Mouse (Mus musculus) right cerebral cortex, postnatal 14 days (tissue): ENCODE measurements at regions not wholly inside any gene's neighbourhood (a gene's known extent, or its start where the extent isn't known, plus 50 kb on each side); places are given as distances from the start of the nearest gene placed in this dataset.

ENCODE experiments used
- DNase-seq: peaks from one replicate; pipeline ENCODE4 v3.0.0; 2022

GRCm38 (mm10) chr15:5414401-5414800 is 170.4 kb upstream of the Ptger4 start:
- DNase-seq = no peak

- DNase-seq = no peak
Observed at GRCm38 (mm10) chr15:5416031-5416430, 172.0 kb upstream of the Ptger4 start.

DNA sequence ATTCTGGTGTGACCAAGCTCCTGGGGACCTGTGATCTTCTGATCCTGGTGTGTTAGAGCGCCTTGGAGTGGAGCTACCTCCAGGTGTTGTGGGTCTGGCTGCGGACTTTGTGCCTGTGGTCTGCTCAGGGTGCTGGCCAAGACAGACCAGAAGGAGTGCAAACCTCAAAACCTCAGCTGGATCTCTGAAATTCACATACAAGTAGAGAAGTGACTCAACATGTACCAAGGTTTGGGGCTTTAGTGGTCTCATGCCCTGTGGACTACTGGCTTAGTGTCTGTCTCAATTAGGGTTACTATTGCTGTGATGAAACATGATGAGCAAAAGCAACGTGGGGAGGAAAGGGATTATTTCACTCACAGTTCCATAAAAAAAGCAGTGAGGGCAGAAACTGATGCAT is 182.7 kb upstream of the Ptger4 start:
- DNase-seq = no peak

DNA sequence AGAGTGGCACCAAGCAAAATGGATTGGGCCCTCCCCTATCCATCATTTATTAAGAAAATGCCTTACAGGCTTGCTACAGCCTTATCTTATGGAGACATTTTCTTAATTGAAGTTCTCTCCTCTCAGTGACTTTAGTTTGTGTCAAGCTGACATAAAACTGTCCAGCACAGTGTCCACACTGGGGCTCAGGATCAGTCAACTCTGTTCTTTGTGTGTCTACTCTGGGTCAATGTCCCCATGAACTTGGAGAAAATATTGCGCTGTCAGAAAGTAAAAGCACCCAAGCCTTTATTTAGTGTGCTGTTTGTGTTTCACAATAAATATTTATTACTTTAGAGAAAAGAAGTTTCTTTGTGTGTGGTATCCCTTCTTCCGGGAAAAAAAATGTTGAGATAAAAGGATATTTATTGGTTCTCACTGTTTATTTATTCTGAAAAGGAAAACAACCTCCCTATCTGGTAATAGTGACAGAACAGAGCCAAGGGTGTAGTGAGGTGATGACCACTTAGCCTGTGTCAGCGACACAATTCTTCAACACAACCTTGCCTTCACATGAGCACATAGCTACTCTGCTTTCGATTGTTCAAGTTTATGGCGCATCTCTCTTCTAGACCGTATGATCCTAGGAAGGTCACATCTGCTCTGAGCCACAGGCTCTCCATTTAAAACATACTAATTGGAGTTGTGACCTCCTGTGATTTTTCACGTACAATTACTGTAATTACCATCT is 183.5 kb upstream of the Ptger4 start:
- DNase-seq = no peak

GRCm38 (mm10) chr15:5432018-5432417 is 188.0 kb upstream of the Ptger4 start:
- DNase-seq = no peak

DNA sequence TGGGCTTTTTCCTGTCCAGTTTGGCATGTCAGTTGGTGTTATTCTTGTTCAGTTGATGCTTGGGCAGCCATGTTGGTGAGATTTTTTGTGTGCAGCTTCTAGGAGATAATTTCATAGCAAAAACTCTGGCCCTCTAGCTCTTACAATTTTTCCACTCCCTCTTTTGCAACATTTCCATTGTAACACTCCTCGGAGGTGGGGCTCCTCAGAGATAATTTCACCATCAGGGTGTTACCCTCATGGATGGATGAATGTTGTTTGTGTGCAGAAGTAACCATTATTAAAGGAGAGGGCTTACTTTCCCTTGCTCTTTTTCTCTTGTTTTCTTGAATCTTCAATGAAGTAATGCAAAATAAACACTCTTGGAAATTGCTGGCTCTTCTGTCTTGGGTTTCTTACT is 193.0 kb upstream of the Ptger4 start:
- DNase-seq = no peak

DNA sequence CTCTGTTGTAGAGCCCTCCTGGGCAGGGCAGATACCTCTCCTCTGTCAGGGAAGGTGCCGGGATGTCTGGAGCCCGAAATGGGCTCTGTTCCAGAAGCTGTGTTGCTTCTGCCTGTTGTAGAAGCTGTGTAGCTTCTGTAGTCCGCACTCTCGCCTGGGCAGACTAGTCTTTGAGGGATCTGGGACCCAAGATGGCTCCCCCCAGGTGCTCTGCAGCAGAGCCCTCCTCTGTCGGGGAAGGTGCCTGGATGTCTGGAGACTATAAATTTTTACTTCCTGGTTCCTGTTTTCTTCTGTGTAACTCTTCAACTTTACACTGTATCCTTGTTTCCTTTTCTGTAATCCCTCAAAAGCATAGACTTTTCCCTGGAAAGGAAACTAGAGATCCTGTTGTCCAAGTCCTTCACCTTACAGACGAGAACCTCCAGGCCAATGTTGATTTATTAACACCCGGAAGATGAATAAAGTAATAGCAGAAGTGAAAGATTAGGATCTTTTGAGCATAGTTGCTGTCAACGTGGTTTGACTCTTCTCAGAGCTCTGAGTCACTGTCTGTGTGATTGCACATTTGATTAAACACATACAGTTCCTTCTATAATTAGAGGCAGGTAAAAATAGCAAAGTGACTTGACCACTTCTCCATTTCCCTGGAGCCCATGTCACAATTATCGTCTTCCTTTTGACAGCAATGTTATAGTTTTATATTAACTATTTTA is 202.2 kb upstream of the Ptger4 start:
- no peak for DNase-seq

DNA sequence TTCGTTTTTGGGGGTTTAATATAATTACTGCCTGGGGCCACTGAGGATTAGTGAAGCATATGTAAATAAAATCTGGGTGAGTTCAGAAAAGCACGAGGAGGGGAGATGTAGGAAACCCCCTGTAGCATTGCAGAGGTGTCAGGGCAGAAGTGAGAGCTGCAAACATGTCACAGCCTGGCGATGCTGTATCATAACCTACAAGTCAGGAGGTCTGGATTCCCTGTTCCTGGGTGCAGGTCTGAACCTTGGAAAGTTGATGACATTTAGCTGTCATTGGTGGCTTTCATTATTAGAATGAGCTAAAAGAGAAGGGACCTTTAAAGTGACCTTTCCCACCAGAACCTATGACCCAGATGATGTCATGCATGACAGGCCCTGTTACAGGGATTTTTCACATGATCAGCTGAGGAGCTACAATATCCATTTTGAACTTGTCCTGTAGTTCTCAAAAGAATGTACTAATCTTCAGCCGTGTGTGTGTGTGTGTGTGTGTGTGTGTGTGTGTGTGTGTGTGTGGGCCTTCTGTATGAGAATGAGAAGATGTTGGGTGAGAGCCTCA is 202.8 kb upstream of the Ptger4 start:
- no peak for DNase-seq

DNA sequence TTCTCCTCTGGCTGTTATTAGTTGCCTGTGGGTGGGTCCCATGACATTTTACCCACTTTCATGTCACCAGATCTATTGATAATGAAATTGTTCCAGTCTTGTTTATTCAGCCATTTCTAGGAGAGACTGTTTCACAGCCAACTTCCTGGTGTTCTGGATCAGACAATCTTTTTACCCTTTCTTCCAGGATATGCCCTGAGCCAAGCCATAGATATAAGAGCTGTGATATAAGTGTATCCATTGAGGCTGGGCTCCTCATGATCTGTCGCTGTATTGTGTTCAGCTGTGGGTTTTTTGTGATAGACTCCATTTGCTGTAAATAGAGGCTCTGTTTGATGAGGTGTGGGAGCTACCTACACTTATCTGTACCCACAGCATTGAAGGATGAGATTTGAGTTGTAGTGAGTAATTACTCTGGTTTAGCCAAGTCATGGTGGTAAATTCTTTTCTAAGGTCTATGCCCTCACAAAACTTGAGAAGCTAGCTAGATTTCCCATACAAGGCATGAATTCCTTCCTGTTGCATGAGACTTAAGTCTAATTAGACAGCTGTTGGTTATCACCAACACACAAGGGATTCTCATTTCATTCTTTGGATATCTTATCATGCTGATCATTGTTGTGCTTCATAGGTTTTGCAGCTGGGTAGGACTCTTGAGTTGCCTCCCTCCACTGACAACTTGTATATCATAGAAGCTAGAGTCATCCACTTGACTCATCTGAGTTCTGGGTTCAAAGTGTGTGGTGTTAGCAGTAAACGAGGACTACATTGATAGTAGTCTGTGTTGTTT is 203.9 kb upstream of the Ptger4 start:
- no peak for DNase-seq

DNA sequence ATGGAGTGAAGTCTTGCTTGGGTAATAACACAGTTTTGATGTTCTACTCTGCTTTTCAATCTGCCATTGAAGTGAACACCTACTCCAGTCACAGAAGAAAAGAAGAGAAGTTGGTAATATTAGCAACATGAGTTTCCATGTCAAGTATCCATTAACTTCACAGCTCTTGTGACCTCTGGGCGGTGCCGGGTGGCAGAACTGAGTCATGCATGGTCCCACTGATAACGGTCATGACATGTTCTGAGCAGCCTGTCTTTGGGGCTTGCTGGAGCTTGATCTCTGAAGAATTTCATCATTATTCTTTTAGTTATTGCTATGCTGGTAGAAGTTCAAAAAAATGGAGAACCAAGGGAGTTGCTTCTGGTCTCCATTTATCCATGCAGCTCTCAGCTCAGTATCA is 215.1 kb upstream of the Ptger4 start:
- no peak for DNase-seq

- no peak for DNase-seq
Observed at GRCm38 (mm10) chr15:5459580-5459979, 215.6 kb upstream of the Ptger4 start.

- no peak for DNase-seq
Observed at GRCm38 (mm10) chr15:5462651-5463050, 218.7 kb upstream of the Ptger4 start.

DNA sequence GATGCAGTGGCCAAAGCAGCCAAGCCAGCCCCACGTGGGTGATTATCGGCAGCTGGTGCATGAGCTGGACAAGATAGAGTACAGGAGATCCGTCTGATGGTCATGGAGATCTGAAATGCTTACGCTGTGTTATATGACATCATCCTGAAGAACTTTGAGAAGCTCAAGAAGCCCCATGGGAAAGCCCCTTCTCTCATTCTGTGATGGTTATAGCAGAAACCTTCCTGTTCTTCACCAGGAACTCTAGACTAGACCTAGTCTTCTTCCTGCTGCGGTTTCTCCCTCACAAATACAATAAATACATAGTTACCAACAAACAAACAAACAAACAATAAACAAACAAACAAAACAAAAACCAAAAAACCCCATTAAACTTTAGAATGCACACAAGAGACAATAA is 220.7 kb upstream of the Ptger4 start:
- DNase-seq = no peak

DNA sequence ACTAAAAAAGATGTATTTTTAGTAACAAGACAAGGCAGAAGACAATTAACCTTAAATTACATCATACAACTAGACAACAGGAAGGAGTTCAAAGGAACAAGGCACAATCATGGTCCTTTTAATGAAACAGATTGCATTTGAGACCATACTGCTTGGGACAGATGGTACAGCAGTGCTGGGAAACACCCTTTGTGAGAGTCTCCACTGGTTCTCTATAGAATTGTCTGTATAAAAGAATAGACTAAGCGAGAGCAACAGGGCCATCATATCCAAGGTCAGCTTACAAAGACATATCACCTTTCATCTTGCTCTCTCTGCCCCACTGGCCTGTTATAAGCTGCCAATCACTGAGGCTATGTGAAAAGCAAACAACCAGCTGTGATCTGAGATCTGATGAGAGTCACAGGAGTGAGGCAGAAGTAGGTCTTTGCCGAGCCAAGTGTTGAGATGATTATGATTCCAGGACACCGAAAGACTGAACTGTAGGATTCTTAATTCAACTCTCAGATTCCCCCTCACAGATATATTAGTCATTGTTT is 224.6 kb upstream of the Ptger4 start:
- no peak for DNase-seq

DNA sequence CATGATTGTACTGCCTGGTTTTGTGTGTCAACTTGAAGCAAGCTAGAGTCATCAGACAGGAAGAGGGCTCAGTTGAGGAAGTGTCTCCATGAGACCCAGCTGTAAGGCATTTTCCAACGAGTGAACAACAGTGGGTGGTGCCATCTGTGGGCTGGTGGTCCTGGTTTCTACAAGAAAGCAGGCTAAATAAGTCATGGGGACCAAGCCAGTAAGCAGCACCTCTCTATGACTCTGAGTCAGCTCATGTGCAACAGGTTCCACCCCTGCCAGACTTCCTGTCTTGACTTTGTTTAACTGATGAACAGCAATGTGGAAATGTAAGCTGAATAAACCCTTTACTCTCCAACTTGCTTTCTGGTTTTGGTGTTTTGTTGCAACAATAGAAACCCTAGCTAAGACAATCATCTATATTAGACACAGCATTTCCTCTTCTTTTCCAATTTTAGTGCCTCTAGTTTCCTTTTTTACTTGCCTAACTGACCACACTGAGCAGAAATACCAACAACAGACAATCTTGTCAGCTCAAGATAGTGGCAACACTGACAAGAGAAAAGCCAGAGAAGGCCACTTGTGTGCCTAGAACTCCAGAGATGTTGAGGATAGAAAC is 231.5 kb upstream of the Ptger4 start:
- DNase-seq = no peak

DNA sequence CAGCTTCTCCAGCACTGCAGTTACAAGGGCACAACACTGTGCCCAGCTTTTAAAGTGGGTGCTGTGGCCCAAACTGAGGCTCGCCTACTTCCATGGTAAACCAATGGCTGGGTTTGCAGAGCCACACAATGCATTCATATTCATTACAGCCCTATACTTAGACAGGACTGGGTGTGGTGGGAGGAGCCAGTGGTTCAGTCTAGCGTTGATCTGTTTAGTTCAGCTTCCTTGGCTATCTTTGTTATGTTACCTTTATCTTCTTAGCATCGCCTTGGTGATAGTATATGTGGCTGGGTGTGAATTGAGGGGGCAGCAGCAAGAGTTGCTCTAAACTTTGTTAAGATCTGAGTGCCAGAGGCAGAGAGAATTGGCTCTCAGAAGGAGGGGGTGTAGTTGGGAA is 249.3 kb upstream of the Ptger4 start:
- no peak for DNase-seq

DNA sequence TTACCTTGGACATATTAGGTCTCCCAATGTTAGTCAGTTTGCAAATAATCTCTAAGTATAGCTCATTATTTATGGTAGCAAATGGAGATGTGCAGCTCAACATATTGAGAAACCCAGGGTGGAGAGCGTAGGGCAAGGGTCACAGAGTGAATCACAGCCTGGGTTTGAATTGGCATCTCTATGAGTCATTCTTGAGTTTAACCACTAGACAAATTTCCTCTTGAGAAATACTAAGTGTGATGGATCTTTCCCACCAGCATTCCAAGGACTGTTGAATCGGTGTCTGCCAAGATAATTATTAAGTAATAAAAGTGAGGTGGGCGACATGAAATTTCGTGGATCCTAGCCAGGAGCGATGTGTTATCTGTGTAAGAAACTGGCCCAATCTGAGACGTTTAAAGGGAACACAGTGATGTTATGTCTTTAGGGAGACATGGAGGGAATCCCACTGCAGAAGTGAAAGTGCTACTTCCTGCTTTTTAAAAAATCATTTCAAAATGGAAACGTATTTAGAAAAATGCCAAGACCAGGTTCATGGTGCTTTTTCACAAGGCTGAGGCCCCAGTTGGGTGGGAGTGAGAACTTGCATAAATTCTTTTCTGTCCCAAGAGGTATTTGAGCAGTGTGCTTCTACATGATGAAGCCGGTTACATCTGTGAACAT is 251.3 kb upstream of the Ptger4 start:
- no peak for DNase-seq

- DNase-seq = no peak
Observed at GRCm38 (mm10) chr15:5495954-5496353, 252.0 kb upstream of the Ptger4 start.

GRCm38 (mm10) chr15:5504502-5504901 is 260.5 kb upstream of the Ptger4 start:
- no peak for DNase-seq

- no peak for DNase-seq
Observed at GRCm38 (mm10) chr15:5506848-5507544, 263.0 kb upstream of the Ptger4 start.

- no peak for DNase-seq
Observed at GRCm38 (mm10) chr15:5507545-5507913, 263.5 kb upstream of the Ptger4 start.

- no peak for DNase-seq
Observed at GRCm38 (mm10) chr15:5510056-5510455, 266.1 kb upstream of the Ptger4 start.
